Mouse (Mus musculus): ENCODE results near the gene Prpf38b.

The Prpf38b gene

GRCm38 (mm10) chr3:108857714-108858113 lies 53.8 kb downstream of the Prpf38b start:
- DNase-seq = no peak

GRCm38 (mm10) chr3:108857124-108857470 lies 54.4 kb downstream of the Prpf38b start:
- DNase-seq = no peak

- peak in 1 of 2 experiments; percentile 45 for DNase-seq
Observed at GRCm38 (mm10) chr3:108856386-108857123, 55.0 kb downstream of the Prpf38b start.

GRCm38 (mm10) chr3:108855864-108856263 lies 55.7 kb downstream of the Prpf38b start:
- DNase-seq = no peak

- DNase-seq = no peak
Observed at GRCm38 (mm10) chr3:108855371-108855770, 56.2 kb downstream of the Prpf38b start.

GRCm38 (mm10) chr3:108853266-108853665 lies 58.3 kb downstream of the Prpf38b start:
- DNase-seq = no peak
